Mouse (Mus musculus) G1E (cell line): ENCODE data around the gene Fut1.

Experiments
- CTCF ChIP-seq: IDR thresholded peaks from 2 replicates; pipeline ENCODE4 v1.5.1; 2012; ENCODE audit warnings: low read depth, low read length, inconsistent platforms, mixed read lengths
- POLR2AphosphoS5 ChIP-seq: IDR thresholded peaks from 2 replicates; pipeline ENCODE4 v1.6.1; 2012; ENCODE audit warnings: low read depth, low read length, inconsistent platforms; ENCODE audit not compliant: insufficient replicate concordance

GRCm38 (mm10) chr7:45660746-45661478 is 43.8 kb downstream of the Fut1 start:
- TF ChIP-seq CTCF (no peak), POLR2AphosphoS5 (no peak)
